Mouse (Mus musculus) embryonic facial prominence, embryonic 11.5 days (tissue): ENCODE results near the gene Ifitm3. TPM values are rescaled to one million over a fixed set of nuclear protein-coding genes. Genes with fewer than 3 reads are reported as not detected.
A peak's percentile ranks its signal among the peaks of the same experiment; 100 is the strongest.
"Not testable (repeated sequence)": the region's sequence is repeated elsewhere in the genome, so short reads cannot be mapped to it uniquely, and the experiment has no call there.

Experiments
- ATAC-seq: fragments of 200-750 bp; cut with Nextera tagmentation; replicated peaks from 2 replicates; pipeline ENCODE4 v1.8.0; 2017; ENCODE audit warnings: low read depth; ENCODE audit not compliant: insufficient number of reproducible peaks, low FRiP score, low TSS enrichment
- DNase-seq: peaks from one replicate; pipeline ENCODE4 v3.0.0-alpha.2; 2015; ENCODE audit warnings: low spot score
- H3K27ac ChIP-seq: fragments of 300-500 bp; sonication (generic); replicated peaks from 2 replicates; pipeline ENCODE4 v1.5.1; 2014; ENCODE audit warnings: mild to moderate bottlenecking, low read depth, low read length, control low read depth
- H3K27me3 ChIP-seq: fragments of 300-500 bp; sonication (generic); 2 replicates; pipeline ENCODE4 v1.6.1; 2014; ENCODE audit warnings: mild to moderate bottlenecking, low read length, moderate library complexity, mixed read lengths; ENCODE audit not compliant: control insufficient read depth, insufficient read depth
- H3K36me3 ChIP-seq: fragments of 300-500 bp; sonication (generic); replicated peaks from 2 replicates; pipeline ENCODE4 v1.6.1; 2014; ENCODE audit warnings: low read depth, mild to moderate bottlenecking, low read length, moderate library complexity, mixed read lengths; ENCODE audit not compliant: control insufficient read depth, insufficient read depth
- H3K4me1 ChIP-seq: fragments of 300-500 bp; sonication (generic); 2 replicates; pipeline ENCODE4 v1.6.1; 2014; ENCODE audit warnings: low read length, mixed read lengths; ENCODE audit not compliant: control insufficient read depth, insufficient read depth
- H3K4me2 ChIP-seq: fragments of 300-500 bp; sonication (generic); 2 replicates; pipeline ENCODE4 v1.6.1; 2014; ENCODE audit warnings: low read depth, mild to moderate bottlenecking, control low read depth, low read length, moderate library complexity
- H3K4me3 ChIP-seq: fragments of 300-500 bp; sonication (generic); 2 replicates; pipeline ENCODE4 v1.5.1; 2014; ENCODE audit warnings: low read depth, low read length, control low read depth
- H3K9ac ChIP-seq: fragments of 300-500 bp; sonication (generic); replicated peaks from 2 replicates; pipeline ENCODE4 v1.6.1; 2014; ENCODE audit warnings: mild to moderate bottlenecking, control low read depth, low read length
- H3K9me3 ChIP-seq: fragments of 300-500 bp; sonication (generic); replicated peaks from 2 replicates; pipeline ENCODE4 v1.6.1; 2016; ENCODE audit warnings: mild to moderate bottlenecking, low read length, inconsistent platforms, mixed read lengths; ENCODE audit not compliant: control insufficient read depth
- WGBS: fragments of 180-500 bp; shearing (Covaris S2); extraction: QIAGEN DNeasy Blood & Tissue Kit; methylation state at CpG from one replicate; pipeline ENCODE4 v1.1.7; 2014; 5-methylcytosine and 5-hydroxymethylcytosine counted together
- polyA plus RNA-seq: library from polyadenylated mRNA; unstranded; fragments of >200 nt; fragmentation: Nextera tagmentation; extraction: Ambion mirVana; gene quantifications from 2 replicates; pipeline ENCODE4 v1.2.1, GENCODE M21; 2014

Ifitm3 gene
- polyA plus RNA-seq, 1 experiment from 2014 or later = 29.8 TPM

DNA sequence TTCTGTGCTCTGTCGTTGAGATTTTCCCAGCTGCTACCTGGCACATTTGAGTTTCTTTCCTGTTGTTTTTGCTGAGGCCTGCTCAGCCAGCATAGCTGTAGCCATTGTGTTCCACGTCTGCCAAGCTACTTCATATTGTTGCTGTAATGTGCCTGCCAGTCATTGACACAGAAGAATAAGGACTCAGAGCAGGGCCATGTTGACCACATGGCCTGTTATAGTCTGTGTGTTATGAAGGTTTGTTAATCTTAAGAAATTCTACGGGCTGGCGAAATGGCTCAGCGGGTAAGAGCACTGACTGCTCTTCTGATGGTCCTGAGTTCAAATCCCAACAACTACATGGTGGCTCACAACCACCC is 16.1 kb upstream of the Ifitm3 start:
- no peak overlapping the region for H3K9ac ChIP-seq
- no peak overlapping the region for H3K27ac ChIP-seq
- H3K36me3 ChIP-seq = no peaks in the 10 kb centered on the region
- DNase-seq (no peak), ATAC-seq (no peak)
- H3K4me1 ChIP-seq = no peaks in the 10 kb centered on the region
- no peak overlapping the region for H3K4me3 ChIP-seq
- H3K9me3 ChIP-seq = no peaks in the 10 kb centered on the region
- no peaks in the 10 kb centered on the region for H3K27me3 ChIP-seq
- H3K4me2 ChIP-seq = no peak overlapping the region
- 56% methylated on average over 5 of the region's 5 CpGs for WGBS

DNA sequence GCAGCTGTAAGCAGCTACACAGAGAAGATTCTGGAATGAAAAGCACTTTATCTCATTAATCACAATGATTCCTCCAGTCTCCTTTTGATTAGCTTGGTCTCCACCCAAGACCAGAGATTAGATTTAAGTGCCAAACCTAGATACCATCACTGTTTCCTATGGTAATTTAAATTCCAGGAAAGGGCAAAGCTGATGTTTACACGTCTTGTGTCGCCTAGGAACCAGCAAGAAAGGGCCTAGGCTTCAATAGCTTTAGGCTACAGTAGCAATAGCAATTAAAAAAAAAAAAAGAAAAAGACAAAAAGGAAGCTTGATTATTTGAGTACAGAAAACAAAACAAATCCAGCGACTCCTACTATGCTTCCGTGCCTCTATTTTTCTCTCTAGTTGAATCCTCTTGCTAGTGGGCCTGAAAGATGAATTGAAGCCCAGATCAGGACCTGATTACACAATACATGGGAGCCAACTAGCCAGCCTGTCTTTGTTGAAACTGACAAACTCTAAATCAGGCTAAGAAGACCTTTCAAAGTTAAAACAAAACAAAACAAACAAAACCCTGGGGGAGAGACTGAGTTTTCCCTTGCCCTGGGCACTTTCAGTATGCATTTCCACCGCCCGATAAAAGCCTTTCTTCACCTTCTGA is 15.6 kb upstream of the Ifitm3 start:
- Histone ChIP-seq H3K9ac (no peak overlapping the region), H3K27ac (no peak overlapping the region), H3K4me1 (no peaks in the 10 kb centered on the region), H3K4me3 (no peak overlapping the region), H3K36me3 (no peaks in the 10 kb centered on the region), H3K27me3 (no peaks in the 10 kb centered on the region), H3K4me2 (no peak overlapping the region), H3K9me3 (no peaks in the 10 kb centered on the region)
- WGBS = 33% methylated on average over 6 of the region's 6 CpGs
- DNase-seq (no peak), ATAC-seq (no peak)

DNA sequence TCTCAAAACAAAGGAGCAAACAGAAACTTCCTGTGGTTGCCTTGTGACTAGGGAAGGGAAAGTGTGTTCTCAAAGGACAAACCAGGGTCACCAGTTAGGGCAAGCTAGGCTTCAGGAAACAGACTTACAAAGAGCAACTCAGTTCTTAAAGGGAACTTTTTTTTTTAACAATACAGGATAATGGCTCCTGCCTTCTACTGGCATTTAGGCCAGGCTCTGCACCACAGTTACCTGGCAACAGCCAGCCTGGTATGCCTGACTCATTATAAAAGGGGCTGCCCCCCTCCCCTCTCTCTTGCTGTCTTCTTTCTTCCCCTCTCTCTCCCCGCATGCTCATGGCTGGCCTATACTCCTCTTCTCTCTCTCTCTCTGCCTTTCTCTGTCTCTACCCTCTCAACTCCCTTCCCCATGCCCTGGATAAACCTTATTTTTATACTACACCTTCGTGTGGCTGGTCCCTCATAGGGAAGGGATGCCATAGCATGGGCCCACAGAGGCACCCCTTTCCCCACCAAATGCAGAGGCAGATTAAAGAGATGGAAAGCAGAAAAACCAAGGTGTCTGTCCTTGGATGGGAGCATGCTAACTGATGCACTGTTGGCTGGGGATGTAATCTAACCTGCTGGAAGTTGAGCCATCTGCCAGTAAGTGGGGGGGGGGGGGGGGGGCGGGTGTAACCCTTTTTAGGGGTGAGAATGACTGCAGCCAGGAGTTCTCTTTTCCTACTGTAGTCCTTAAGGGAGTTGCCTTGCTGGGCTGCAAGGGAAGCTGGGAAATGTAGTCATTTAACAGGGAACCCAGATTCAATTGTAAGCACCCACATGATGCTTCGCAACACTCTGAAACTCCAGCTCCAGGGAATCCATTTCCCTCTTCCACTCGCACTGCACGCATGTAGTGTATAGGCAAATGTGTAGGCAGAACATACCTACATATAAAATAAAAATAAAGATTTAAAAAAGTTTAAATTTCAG is 14.6 kb upstream of the Ifitm3 start:
- no peak overlapping the region for H3K27ac ChIP-seq
- no peak overlapping the region for H3K9ac ChIP-seq
- H3K4me1 ChIP-seq = no peaks in the 10 kb centered on the region
- no peaks in the 10 kb centered on the region for H3K27me3 ChIP-seq
- H3K4me2 ChIP-seq = no peak overlapping the region
- DNase-seq (peak; percentile 26), ATAC-seq (no peak)
- no peaks in the 10 kb centered on the region for H3K9me3 ChIP-seq
- no peak overlapping the region for H3K4me3 ChIP-seq
- 39% methylated on average over 6 of the region's 6 CpGs for WGBS
- no peaks in the 10 kb centered on the region for H3K36me3 ChIP-seq

DNA sequence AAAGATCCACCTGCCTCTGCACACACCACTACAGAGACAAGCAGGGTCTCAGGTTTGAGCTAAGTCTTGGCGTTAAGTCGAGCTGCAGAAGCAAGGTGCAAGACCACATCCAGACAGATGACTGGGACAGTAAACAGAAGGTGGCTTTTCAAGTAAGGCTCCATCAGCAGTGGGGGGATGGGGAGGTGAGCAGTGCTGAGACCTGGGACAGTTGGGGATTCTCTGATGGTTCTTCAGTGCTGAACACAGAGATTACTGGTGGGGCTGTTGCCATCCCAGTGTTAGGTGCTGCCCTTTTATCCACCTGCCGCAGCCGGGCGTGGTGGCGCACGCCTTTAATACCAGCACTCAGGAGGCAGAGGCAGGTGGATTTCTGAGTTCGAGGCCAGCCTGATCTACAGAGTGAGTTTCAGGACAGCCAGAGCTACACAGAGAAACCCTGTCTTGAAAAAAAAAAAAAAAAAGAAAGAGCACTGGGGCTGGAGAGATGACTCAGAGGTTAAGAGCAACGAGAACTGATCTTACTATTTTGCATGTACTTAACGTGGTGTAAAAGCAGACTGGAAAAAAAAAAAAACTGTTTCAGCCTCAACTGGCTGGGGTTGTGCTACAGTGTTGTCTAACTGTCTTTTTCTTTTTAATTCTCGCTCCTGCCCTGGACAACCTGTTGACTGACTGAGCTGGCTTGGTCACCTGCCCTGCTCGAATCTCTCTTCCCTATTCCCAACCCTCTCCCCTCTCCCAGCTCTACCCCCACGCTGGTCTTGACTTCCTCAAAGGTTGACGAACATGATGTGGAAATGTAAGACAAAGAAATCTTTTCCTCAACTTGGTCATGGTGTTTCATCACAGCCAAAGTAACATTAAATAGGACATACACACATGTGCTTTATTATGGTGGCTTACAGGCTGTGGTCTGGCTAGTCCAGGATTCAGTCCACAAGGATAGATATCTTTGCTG is 11.2 kb upstream of the Ifitm3 start:
- Histone ChIP-seq H3K27ac (no peak overlapping the region), H3K4me1 (no peaks in the 10 kb centered on the region), H3K4me3 (no peak overlapping the region), H3K9ac (no peak overlapping the region), H3K4me2 (no peak overlapping the region), H3K36me3 (no peaks in the 10 kb centered on the region), H3K9me3 (no peaks in the 10 kb centered on the region), H3K27me3 (no peaks in the 10 kb centered on the region)
- DNase-seq = no peak
- WGBS = 84% methylated on average over 14 of the region's 14 CpGs
- ATAC-seq = 0 out of 2 replicates have a peak, but pooled peaks have one; percentile 12

DNA sequence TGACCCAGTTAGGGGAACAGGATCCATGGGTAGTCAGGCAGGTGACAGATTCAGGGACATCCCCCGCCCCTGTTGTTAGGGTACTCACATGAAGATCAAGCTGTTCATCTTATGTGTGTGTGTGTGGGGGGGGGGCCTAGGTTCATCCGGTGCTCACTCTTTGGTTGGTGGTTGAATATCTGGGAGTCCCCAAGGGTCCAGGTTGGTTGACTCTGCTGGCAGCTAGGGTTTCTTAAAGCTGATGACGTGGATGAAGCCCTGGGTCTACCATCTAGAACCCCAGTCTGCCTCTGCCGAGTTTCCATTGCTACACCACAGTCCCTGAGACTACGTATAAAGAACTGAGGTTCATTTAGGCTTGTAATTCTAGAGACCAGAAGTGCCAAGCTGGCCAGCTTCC is 8.5 kb upstream of the Ifitm3 start:
- H3K27me3 ChIP-seq = no peaks in the 10 kb centered on the region
- WGBS = 90% methylated on average over 5 of the region's 5 CpGs
- no peaks in the 10 kb centered on the region for H3K4me1 ChIP-seq
- no peak overlapping the region for H3K4me2 ChIP-seq
- no peak for DNase-seq
- no peaks in the 10 kb centered on the region for H3K9me3 ChIP-seq
- H3K36me3 ChIP-seq = no peaks in the 10 kb centered on the region
- no peak overlapping the region for H3K9ac ChIP-seq
- no peak overlapping the region for H3K4me3 ChIP-seq
- H3K27ac ChIP-seq = no peak overlapping the region
- ATAC-seq = no peak

DNA sequence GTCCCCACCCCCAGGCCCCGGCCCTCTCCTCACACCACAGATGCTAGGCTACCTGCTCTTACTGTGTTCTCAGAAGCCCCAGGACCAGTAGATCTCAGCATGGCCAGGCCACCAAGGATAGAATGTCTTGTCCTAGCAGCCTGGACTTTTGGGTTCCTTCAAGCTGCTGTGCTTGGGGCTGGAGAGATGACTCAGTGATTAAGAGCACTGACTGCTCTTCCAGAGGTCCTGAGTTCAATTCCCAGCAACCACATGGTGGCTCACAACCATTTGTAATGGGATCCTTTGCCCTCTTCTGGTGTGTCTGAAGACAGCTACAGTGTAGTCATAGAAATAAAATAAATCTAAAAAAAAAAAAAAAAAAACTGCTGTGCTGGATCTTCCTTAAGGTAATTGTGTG is 7.3 kb upstream of the Ifitm3 start, which contains the start of gene Ifitm6:
Gene Ifitm6, minus strand, starts transcription at position 101 of the 400 bp plus-strand sequence.
- H3K4me1 ChIP-seq, H3K4me3 ChIP-seq, H3K4me2 ChIP-seq, H3K27me3 ChIP-seq, ATAC-seq, H3K36me3 ChIP-seq, H3K27ac ChIP-seq, DNase-seq, H3K9me3 ChIP-seq, H3K9ac ChIP-seq: not testable (repeated sequence)
- 84% methylated on average over 1 of the region's 1 CpGs for WGBS

DNA sequence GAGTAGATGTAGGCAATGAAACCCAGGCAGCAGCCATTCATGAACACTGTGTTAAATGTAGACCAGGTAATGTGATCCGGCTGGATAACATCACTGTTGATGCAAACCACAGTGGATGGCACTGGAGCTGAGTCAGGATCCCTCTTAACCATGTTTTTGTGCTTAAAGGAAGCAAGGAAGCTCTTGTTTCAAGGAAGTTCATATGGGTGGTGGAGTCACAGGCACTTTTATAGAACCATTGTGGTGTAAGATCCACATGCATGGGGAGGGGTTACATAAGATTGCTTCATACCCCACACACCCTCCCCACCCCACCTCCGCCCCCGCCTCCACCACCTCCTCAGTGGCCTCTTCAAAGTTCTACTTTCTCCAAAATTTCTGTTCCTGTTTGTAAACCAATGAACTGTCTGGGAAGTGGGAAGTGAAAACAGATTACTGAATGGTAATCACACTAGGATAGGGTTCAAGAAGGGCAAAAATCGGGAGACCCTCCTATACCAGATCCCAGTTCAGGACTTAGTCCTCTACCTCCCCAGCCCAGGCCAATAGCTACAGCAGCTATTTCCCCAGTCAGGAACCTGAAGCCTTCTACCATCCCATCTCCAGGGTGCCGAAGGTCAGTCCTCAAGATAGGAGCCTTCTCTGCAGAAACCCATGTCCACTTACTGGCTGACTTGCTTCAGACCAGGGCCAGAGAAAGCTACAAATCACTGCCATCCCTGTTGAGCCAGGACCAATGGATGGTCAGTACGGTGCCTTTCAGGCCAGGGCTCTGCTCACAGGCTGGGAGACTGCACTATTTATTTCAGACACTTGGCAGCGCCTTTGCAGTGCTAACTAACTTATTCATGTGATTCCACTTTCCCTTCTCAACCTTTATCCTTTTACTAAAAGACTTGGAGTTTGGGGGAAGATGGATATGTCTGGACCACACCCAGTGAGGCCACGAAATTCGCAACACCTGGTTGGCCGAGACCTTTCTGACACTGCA is 6.4 kb upstream of the Ifitm3 start:
- H3K4me2 ChIP-seq = no peak overlapping the region
- WGBS = 89% methylated on average over 10 of the region's 10 CpGs

More for the DNA sequence above, 6.4 kb upstream of the Ifitm3 start:
- no peak overlapping the region for H3K27ac ChIP-seq
- no peak overlapping the region for H3K9ac ChIP-seq
- H3K4me1 ChIP-seq = no peaks in the 10 kb centered on the region
- no peaks in the 10 kb centered on the region for H3K9me3 ChIP-seq
- DNase-seq (no peak), ATAC-seq (no peak)
- no peak overlapping the region for H3K4me3 ChIP-seq
- H3K27me3 ChIP-seq = no peaks in the 10 kb centered on the region
- no peaks in the 10 kb centered on the region for H3K36me3 ChIP-seq
